Mouse (Mus musculus) cerebellum, adult 11 months (tissue): ENCODE data around the gene 9130230L23Rik.

ENCODE experiments used
- DNase-seq: peaks from one replicate; pipeline ENCODE4 v3.0.0; 2022

Gene 9130230L23Rik

GRCm38 (mm10) chr5:65954130-65955080 lies 49.7 kb downstream of the 9130230L23Rik start:
- DNase-seq, result no peak

- no peak for DNase-seq
Observed at GRCm38 (mm10) chr5:65951513-65951909, 52.6 kb downstream of the 9130230L23Rik start.

- DNase-seq, result no peak
Observed at GRCm38 (mm10) chr5:65950679-65951512, 53.2 kb downstream of the 9130230L23Rik start.

GRCm38 (mm10) chr5:65950236-65950635 lies 53.8 kb downstream of the 9130230L23Rik start:
- DNase-seq, result no peak

GRCm38 (mm10) chr5:65949822-65950221 lies 54.3 kb downstream of the 9130230L23Rik start:
- no peak for DNase-seq

GRCm38 (mm10) chr5:65941145-65941544 lies 62.9 kb downstream of the 9130230L23Rik start:
- no peak for DNase-seq

GRCm38 (mm10) chr5:65937998-65938715 lies 65.9 kb downstream of the 9130230L23Rik start:
- peak; percentile 38 for DNase-seq

- DNase-seq, result no peak
Observed at GRCm38 (mm10) chr5:65937011-65937726, 66.9 kb downstream of the 9130230L23Rik start.

- no peak for DNase-seq
Observed at GRCm38 (mm10) chr5:65934783-65935182, 69.3 kb downstream of the 9130230L23Rik start, which contains the start of gene Chrna9. Gene Chrna9 (plus strand): TSS chr5:65934921.

GRCm38 (mm10) chr5:65933764-65934163 lies 70.3 kb downstream of the 9130230L23Rik start:
- no peak for DNase-seq

- DNase-seq, result no peak
Observed at GRCm38 (mm10) chr5:65933258-65933657, 70.8 kb downstream of the 9130230L23Rik start.

GRCm38 (mm10) chr5:65930171-65930570 lies 73.9 kb downstream of the 9130230L23Rik start:
- DNase-seq, result no peak
